Mouse (Mus musculus) megakaryocyte, embryonic 14.5 days (primary cell): ENCODE data around the gene Spaca6.

Experiments
- FLI1 ChIP-seq: IDR thresholded peaks from 2 replicates; pipeline ENCODE4 v1.6.1; 2012; ENCODE audit warnings: low read length, inconsistent platforms, mixed read lengths
- GATA1 ChIP-seq: IDR thresholded peaks from 3 replicates; pipeline ENCODE4 v1.6.1; 2012; ENCODE audit warnings: mixed read lengths, low read length, inconsistent platforms, borderline replicate concordance

DNA sequence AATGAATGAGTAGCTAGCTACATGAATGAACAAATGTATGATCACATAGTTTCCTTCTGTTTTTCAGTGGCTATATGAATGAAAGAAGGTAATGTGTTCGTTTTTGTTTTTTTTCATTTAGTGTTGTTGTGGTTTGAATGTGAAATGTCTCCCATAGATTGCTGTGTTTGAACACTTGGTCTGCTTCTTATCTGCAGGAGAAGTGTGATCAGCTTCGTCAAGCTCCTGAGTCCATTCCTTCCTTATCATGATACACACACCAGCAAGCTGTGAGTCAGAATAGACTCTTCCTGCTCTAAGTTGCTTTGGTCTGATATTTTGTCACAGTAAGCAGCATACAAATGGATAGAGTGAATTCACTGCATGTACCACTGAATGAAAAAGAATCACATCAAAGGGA, 22.0 kb downstream of the Spaca6 start:
- no peak for TF ChIP-seq GATA1
- no peak for TF ChIP-seq FLI1
